Mouse (Mus musculus) adrenal gland, adult (tissue): ENCODE data around the gene Tmem178b.

Experiments
- DNase-seq, 2 experiments: peaks; one replicate each; pipeline ENCODE4 v3.0.0; 2022 to 2023; ENCODE audit warnings: low spot score in 1 of 2; ENCODE audit not compliant: inconsistent age in 2 of 2

Tmem178b gene

GRCm38 (mm10) chr6:40144371-40144770 lies 271.3 kb downstream of the Tmem178b start:
- DNase-seq = no peak

GRCm38 (mm10) chr6:40145601-40146000 lies 272.5 kb downstream of the Tmem178b start:
- DNase-seq = no peak

- no peak for DNase-seq
Observed at GRCm38 (mm10) chr6:40152241-40152640, 279.2 kb downstream of the Tmem178b start.

GRCm38 (mm10) chr6:40161381-40161780 lies 288.3 kb downstream of the Tmem178b start:
- no peak for DNase-seq

GRCm38 (mm10) chr6:40173559-40173958 lies 300.5 kb downstream of the Tmem178b start:
- no peak for DNase-seq

- DNase-seq = no peak
Observed at GRCm38 (mm10) chr6:40177870-40178269, 304.8 kb downstream of the Tmem178b start.

- no peak for DNase-seq
Observed at GRCm38 (mm10) chr6:40180551-40180950, 307.5 kb downstream of the Tmem178b start.

GRCm38 (mm10) chr6:40200661-40201060 lies 327.6 kb downstream of the Tmem178b start:
- DNase-seq = no peak

- no peak for DNase-seq
Observed at GRCm38 (mm10) chr6:40202602-40203001, 329.5 kb downstream of the Tmem178b start.

- DNase-seq = no peak
Observed at GRCm38 (mm10) chr6:40205380-40205779, 332.3 kb downstream of the Tmem178b start.

- DNase-seq = no peak
Observed at GRCm38 (mm10) chr6:40208014-40208413, 334.9 kb downstream of the Tmem178b start.

GRCm38 (mm10) chr6:40209172-40209571 lies 336.1 kb downstream of the Tmem178b start:
- DNase-seq = peak in 1 of 2 experiments; percentile 63

- no peak for DNase-seq
Observed at GRCm38 (mm10) chr6:40217154-40217553, 344.1 kb downstream of the Tmem178b start.

- no peak for DNase-seq
Observed at GRCm38 (mm10) chr6:40217651-40218050, 344.6 kb downstream of the Tmem178b start.

GRCm38 (mm10) chr6:40220634-40221120 lies 347.6 kb downstream of the Tmem178b start:
- DNase-seq = no peak

GRCm38 (mm10) chr6:40225585-40226280 lies 352.7 kb downstream of the Tmem178b start:
- no peak for DNase-seq

- DNase-seq = no peak
Observed at GRCm38 (mm10) chr6:40228981-40229380, 355.9 kb downstream of the Tmem178b start.

GRCm38 (mm10) chr6:40229985-40230384 lies 356.9 kb downstream of the Tmem178b start:
- no peak for DNase-seq

GRCm38 (mm10) chr6:40234066-40234465 lies 361.0 kb downstream of the Tmem178b start:
- DNase-seq = no peak

GRCm38 (mm10) chr6:40235793-40236470 lies 362.9 kb downstream of the Tmem178b start:
- peak; percentile 68 to 92 for DNase-seq

GRCm38 (mm10) chr6:40236841-40237765 lies 364.0 kb downstream of the Tmem178b start:
- DNase-seq = peak; percentile 33 to 76
